Mouse (Mus musculus): ENCODE data around the gene Zfp963.

DNA sequence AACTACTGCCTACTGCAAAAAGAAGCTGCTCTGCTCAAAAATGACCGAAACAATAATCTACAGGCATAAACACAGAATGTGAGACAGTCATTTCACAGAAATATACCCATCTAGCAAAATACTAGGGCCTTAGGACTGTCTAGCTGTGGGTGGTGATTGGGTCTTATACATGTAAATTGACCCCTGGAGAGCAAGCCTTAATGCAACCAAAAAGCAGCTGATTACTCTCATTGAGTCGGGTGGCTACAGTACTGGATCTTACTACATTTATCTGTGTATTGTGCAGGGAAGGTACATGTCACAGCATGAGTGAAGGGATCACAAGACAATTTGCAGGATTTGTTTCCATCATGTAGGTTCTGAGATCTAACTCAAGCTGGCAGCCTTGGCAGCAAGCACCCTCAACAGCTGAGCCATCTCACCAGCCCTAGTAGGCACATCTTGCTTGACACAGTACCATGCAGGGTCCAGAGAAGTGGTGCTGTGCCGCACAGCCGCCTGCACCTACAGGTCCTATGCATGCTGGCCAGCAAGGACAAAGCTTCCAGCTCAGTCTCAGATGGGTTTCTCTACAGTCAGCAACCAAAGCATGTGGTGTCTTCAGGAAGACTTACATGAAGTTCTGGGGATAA, 12.2 kb upstream of the Zfp963 start:
- TF ChIP-seq CTCF (IDR thresholded peaks at IDR 0.05; ENCODE audit: control insufficient read depth, insufficient read depth, insufficient replicate concordance, low read depth, low read length) (no peak), POLR2A (IDR thresholded peaks at IDR 0.05; ENCODE audit: control insufficient read depth, low read depth, low read length) (no peak)

All from testis, adult 2 months (tissue).